Mouse (Mus musculus): ENCODE results near the gene Itpr3. TPM values are rescaled to one million over a fixed set of nuclear protein-coding genes. Genes with fewer than 3 reads are reported as not detected.
A peak's percentile ranks its signal among the peaks of the same experiment; 100 is the strongest.

Gene Itpr3
- polyA plus RNA-seq, 1 experiment, result 22.0 TPM

GRCm38 (mm10) chr17:27119954-27120353 is 62.9 kb downstream of the Itpr3 start:
- no peak for TF ChIP-seq CTCF (IDR thresholded peaks at IDR 0.05; ENCODE audit: insufficient read depth, low read length)
- TF ChIP-seq POLR2A (IDR thresholded peaks at IDR 0.05; ENCODE audit: borderline replicate concordance, extremely low read depth, low read depth, low read length), result no peak
- DNase-seq, result no peak
- Histone ChIP-seq H3K4me3 (replicated peaks; ENCODE audit: extremely low read depth, low read depth, low read length) (no peak overlapping the region), H3K4me1 (ENCODE audit: control insufficient read depth, insufficient read depth, low read length) (peaks cover 3% of the 10 kb centered on the region; the same call in 1 of the 2 replicates)
- WGBS, result 69% methylated on average over 8 of the region's 8 CpGs

- H3K4me1 ChIP-seq (ENCODE audit: control insufficient read depth, insufficient read depth, low read length), result peaks cover 3% of the 10 kb centered on the region; the same call in 1 of the 2 replicates
- WGBS, result 24% methylated on average over 18 of the region's 18 CpGs
- peak; percentile 56 for DNase-seq
- no peak overlapping the region for H3K4me3 ChIP-seq (replicated peaks; ENCODE audit: extremely low read depth, low read depth, low read length)
- peak; percentile 59 for TF ChIP-seq CTCF (IDR thresholded peaks at IDR 0.05; ENCODE audit: insufficient read depth, low read length)
- TF ChIP-seq POLR2A (IDR thresholded peaks at IDR 0.05; ENCODE audit: borderline replicate concordance, extremely low read depth, low read depth, low read length), result no peak
These were observed 63.5 kb downstream of the Itpr3 start for GRCm38 (mm10) chr17:27120561-27121024.

GRCm38 (mm10) chr17:27121266-27121665 is 64.2 kb downstream of the Itpr3 start:
- TF ChIP-seq CTCF (IDR thresholded peaks at IDR 0.05; ENCODE audit: insufficient read depth, low read length) (no peak), POLR2A (IDR thresholded peaks at IDR 0.05; ENCODE audit: borderline replicate concordance, extremely low read depth, low read depth, low read length) (no peak)
- Histone ChIP-seq H3K4me3 (replicated peaks; ENCODE audit: extremely low read depth, low read depth, low read length) (no peak overlapping the region), H3K4me1 (ENCODE audit: control insufficient read depth, insufficient read depth, low read length) (peaks cover 3% of the 10 kb centered on the region; the same call in 1 of the 2 replicates)
- WGBS, result 70% methylated on average over 14 of the region's 14 CpGs
- DNase-seq, result no peak

- no peak for TF ChIP-seq POLR2A (IDR thresholded peaks at IDR 0.05; ENCODE audit: borderline replicate concordance, extremely low read depth, low read depth, low read length)
- TF ChIP-seq CTCF (IDR thresholded peaks at IDR 0.05; ENCODE audit: insufficient read depth, low read length), result no peak
- no peak for DNase-seq
- 93% methylated on average over 7 of the region's 7 CpGs for WGBS
- Histone ChIP-seq H3K4me3 (replicated peaks; ENCODE audit: extremely low read depth, low read depth, low read length) (no peak overlapping the region), H3K4me1 (ENCODE audit: control insufficient read depth, insufficient read depth, low read length) (peaks cover 3% of the 10 kb centered on the region; the same call in 1 of the 2 replicates)
These were observed 64.7 kb downstream of the Itpr3 start for GRCm38 (mm10) chr17:27121781-27122180.

- Histone ChIP-seq H3K4me3 (replicated peaks; ENCODE audit: extremely low read depth, low read depth, low read length) (no peak overlapping the region), H3K4me1 (ENCODE audit: control insufficient read depth, insufficient read depth, low read length) (peaks cover 3% of the 10 kb centered on the region; the same call in 1 of the 2 replicates)
- TF ChIP-seq POLR2A (IDR thresholded peaks at IDR 0.05; ENCODE audit: borderline replicate concordance, extremely low read depth, low read depth, low read length) (no peak), CTCF (IDR thresholded peaks at IDR 0.05; ENCODE audit: insufficient read depth, low read length) (no peak)
- DNase-seq, result no peak
- 86% methylated on average over 11 of the region's 11 CpGs for WGBS
These were observed 65.6 kb downstream of the Itpr3 start for GRCm38 (mm10) chr17:27122701-27123100.

GRCm38 (mm10) chr17:27123103-27123502 is 66.0 kb downstream of the Itpr3 start:
- 80% methylated on average over 2 of the region's 2 CpGs for WGBS
- DNase-seq, result no peak
- no peak for TF ChIP-seq CTCF (IDR thresholded peaks at IDR 0.05; ENCODE audit: insufficient read depth, low read length)
- TF ChIP-seq POLR2A (IDR thresholded peaks at IDR 0.05; ENCODE audit: borderline replicate concordance, extremely low read depth, low read depth, low read length), result no peak
- H3K4me1 ChIP-seq (ENCODE audit: control insufficient read depth, insufficient read depth, low read length), result peaks cover 3% of the 10 kb centered on the region; the same call in 1 of the 2 replicates
- H3K4me3 ChIP-seq (replicated peaks; ENCODE audit: extremely low read depth, low read depth, low read length), result no peak overlapping the region

- no peak overlapping the region for H3K4me3 ChIP-seq (replicated peaks; ENCODE audit: extremely low read depth, low read depth, low read length)
- TF ChIP-seq CTCF (IDR thresholded peaks at IDR 0.05; ENCODE audit: insufficient read depth, low read length), result no peak
- no peak for TF ChIP-seq POLR2A (IDR thresholded peaks at IDR 0.05; ENCODE audit: borderline replicate concordance, extremely low read depth, low read depth, low read length)
- peaks cover 3% of the 10 kb centered on the region; the same call in 1 of the 2 replicates for H3K4me1 ChIP-seq (ENCODE audit: control insufficient read depth, insufficient read depth, low read length)
- no peak for DNase-seq
- 71% methylated on average over 7 of the region's 7 CpGs for WGBS
These were observed 66.8 kb downstream of the Itpr3 start for GRCm38 (mm10) chr17:27123813-27124375.

GRCm38 (mm10) chr17:27125185-27125584 is 68.1 kb downstream of the Itpr3 start:
- peaks cover 3% of the 10 kb centered on the region for H3K4me1 ChIP-seq (ENCODE audit: control insufficient read depth, insufficient read depth, low read length)
- TF ChIP-seq POLR2A (IDR thresholded peaks at IDR 0.05; ENCODE audit: borderline replicate concordance, extremely low read depth, low read depth, low read length) (no peak), CTCF (IDR thresholded peaks at IDR 0.05; ENCODE audit: insufficient read depth, low read length) (peak; percentile 78)
- peak; percentile 74 for DNase-seq
- no peak overlapping the region for H3K4me3 ChIP-seq (replicated peaks; ENCODE audit: extremely low read depth, low read depth, low read length)
- WGBS, result 36% methylated on average over 12 of the region's 12 CpGs

- TF ChIP-seq POLR2A (IDR thresholded peaks at IDR 0.05; ENCODE audit: borderline replicate concordance, extremely low read depth, low read depth, low read length) (no peak), CTCF (IDR thresholded peaks at IDR 0.05; ENCODE audit: insufficient read depth, low read length) (no peak)
- Histone ChIP-seq H3K4me1 (ENCODE audit: control insufficient read depth, insufficient read depth, low read length) (peaks cover 3% of the 10 kb centered on the region), H3K4me3 (replicated peaks; ENCODE audit: extremely low read depth, low read depth, low read length) (no peak overlapping the region)
- WGBS, result 92% methylated on average over 11 of the region's 11 CpGs
- no peak for DNase-seq
These were observed 68.6 kb downstream of the Itpr3 start for GRCm38 (mm10) chr17:27125669-27126202.

GRCm38 (mm10) chr17:27126974-27127373 is 69.9 kb downstream of the Itpr3 start:
- no peak overlapping the region for H3K4me3 ChIP-seq (replicated peaks; ENCODE audit: extremely low read depth, low read depth, low read length)
- no peaks in the 10 kb centered on the region; the same call in 1 of the 2 replicates for H3K4me1 ChIP-seq (ENCODE audit: control insufficient read depth, insufficient read depth, low read length)
- TF ChIP-seq POLR2A (IDR thresholded peaks at IDR 0.05; ENCODE audit: borderline replicate concordance, extremely low read depth, low read depth, low read length), result no peak
- TF ChIP-seq CTCF (IDR thresholded peaks at IDR 0.05; ENCODE audit: insufficient read depth, low read length), result no peak
- no peak for DNase-seq
- WGBS, result 79% methylated on average over 10 of the region's 10 CpGs

Data from lung, adult 2 months (tissue).